Mouse (Mus musculus): Measurements from ENCODE around the gene Cap2.
A peak's percentile ranks its signal among the peaks of the same experiment; 100 is the strongest.

The Cap2 gene

GRCm38 (mm10) chr13:46565913-46566312 is 64.3 kb downstream of the Cap2 start:
- no peak for DNase-seq (ENCODE audit: low read depth, low spot score)

DNA sequence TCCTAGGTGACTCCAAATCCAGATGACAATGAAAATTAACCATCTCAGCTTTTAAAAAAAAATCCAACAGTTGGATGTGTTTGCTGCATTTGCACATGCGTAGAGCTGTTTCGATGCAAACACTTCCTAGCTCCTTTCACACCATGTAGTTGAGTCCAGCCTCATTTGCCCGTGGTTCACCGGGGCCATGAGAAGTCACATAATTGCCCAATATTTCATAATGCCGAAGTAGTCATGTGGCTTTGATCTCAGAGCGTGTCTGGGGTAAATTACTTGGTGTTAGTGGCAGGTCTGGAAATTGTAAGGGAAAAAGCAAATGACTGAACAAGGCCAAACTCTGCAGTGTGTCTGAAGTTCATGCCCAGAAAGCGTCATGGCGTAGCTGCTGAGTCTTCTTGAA is 67.8 kb downstream of the Cap2 start:
- no peak for DNase-seq (ENCODE audit: low read depth, low spot score)

- peak; percentile 22 for DNase-seq (ENCODE audit: low read depth, low spot score)
Measured at GRCm38 (mm10) chr13:46571141-46571592, 69.5 kb downstream of the Cap2 start.

DNA sequence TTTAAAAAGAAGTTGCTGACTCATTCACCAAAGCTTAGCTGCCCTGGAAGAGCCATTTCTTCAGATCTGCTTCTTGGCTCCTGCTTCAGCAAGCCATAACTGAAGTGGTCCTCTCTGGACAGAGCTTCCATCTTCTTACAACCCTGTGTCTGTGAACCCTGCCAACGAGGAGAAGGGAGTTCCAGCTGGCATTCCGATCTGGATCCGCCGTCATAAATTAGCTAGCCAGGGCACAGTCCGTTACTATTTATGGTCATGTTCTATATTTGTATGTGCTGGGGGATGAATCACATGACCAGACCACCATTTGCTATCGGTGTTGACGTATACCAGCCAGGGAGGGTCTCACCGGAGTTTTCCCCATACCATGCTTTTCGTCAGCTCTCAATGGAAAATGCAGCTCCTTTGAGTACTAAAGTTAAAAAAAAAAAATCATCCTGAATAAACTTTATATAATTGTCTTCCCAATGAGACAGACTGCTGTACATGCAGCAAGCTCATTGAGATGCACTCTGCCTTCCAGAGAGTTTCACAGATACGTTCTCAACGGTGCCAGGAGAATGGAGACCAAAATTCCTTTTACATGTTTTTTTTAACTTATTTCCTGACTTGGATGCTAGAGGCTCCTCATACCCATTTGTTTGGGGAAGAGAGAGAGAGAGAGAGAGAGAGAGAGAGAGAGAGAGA is 70.5 kb downstream of the Cap2 start:
- DNase-seq (ENCODE audit: low read depth, low spot score) = no peak

GRCm38 (mm10) chr13:46572648-46573163 is 71.1 kb downstream of the Cap2 start:
- DNase-seq (ENCODE audit: low read depth, low spot score) = no peak

DNA sequence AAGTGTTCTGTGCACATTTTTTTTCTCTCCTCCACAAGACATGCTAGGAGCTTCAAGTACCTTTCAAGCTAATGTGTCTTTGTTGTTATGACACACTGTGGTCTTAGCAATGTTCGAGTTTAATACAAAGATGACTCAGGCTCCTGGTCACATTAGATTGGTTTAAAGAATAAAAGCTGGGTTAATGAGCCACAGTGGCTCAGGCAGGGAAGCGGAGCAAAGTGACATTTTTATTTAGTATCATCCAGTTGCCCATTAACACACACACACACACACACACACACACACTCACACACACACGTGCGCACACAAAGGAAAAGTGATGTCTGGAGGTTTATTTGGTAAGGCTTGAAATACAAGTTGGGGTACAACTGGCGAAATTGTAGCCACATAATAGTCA is 72.6 kb downstream of the Cap2 start:
- DNase-seq (ENCODE audit: low read depth, low spot score) = no peak

DNA sequence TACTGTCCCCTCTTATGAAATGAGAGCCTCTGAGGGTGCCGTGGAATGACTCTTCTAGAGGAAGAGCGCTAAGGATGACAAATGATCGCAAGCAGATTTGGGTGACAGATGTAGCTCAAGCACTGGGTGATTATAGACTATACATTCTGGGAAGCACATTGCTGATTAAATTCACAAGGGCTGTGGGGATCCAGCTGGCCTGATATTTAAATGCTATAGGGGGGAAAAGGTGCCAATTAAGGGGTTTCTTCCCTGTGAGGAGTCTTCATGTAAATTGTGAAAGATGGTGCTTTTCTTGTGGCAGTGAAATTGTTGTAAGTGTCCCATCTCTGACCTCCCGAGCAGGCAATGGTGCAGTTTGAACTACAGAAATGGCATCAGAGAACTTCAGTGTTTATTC is 73.1 kb downstream of the Cap2 start:
- no peak for DNase-seq (ENCODE audit: low read depth, low spot score)

- DNase-seq (ENCODE audit: low read depth, low spot score) = no peak
Measured at GRCm38 (mm10) chr13:46584860-46585259, 83.2 kb downstream of the Cap2 start.

- no peak for DNase-seq (ENCODE audit: low read depth, low spot score)
Measured at GRCm38 (mm10) chr13:46587717-46588289, 86.2 kb downstream of the Cap2 start.

DNA sequence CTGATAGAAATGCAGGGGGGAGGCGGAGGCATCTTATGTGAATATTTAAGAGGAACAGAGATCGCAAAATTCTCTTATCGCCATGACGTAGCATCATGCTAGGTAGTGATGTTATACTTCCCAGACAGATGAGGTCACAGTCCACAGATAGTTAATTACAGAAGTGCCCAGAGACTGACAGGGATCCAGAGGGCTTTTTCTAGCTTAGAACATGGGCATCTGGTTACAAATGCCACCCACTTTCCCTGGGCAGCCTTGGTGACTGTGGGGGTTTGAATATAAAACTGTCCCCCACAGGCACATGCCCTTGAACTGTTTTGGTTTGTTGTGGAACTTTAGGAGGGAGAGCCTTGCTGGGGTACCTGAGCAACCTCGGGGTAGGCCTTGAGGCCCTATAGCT is 87.0 kb downstream of the Cap2 start:
- DNase-seq (ENCODE audit: low read depth, low spot score) = no peak

DNA sequence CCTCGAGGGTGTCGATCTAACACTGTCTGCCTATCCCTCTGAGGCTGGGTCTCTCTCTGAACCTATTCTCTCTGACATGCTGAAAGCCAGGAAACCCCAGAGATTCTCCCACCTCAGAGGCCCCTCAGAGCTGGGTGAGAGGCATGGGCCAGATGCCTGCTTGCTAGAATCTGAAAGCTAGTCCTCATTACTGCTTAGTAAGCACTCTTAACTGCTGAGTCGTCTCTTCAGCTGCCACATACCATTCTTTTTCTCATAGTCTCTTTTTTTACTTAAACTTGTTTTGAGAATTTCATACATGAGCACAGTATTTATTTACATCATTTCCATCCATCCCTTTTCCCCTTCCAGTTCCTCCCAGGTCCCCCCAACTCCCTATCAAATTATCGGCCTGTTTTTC is 89.2 kb downstream of the Cap2 start:
- DNase-seq (ENCODE audit: low read depth, low spot score) = no peak

DNA sequence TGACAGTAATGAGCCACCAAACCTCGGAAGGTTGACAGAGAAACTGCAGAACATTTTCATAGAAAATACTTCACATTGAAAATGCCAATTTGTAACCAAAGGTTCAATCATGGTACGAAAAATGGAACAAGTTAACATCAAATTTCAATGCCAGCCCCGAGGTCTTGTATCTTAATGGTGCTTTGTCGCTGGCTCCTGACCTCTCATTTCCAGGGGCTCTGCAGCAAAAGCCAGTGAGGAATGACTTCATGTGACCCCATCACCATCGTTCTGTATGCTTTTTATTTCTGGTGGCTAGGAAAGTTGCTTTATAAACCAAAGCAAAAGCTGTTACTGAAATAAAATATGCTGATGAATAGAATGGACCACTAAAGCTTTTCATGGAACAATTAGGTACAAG is 99.0 kb downstream of the Cap2 start:
- DNase-seq (ENCODE audit: low read depth, low spot score) = no peak

GRCm38 (mm10) chr13:46601386-46601785 is 99.7 kb downstream of the Cap2 start:
- DNase-seq (ENCODE audit: low read depth, low spot score) = no peak

- peak; percentile 5 for DNase-seq (ENCODE audit: low read depth, low spot score)
Measured at GRCm38 (mm10) chr13:46602674-46603073, 101.0 kb downstream of the Cap2 start.

GRCm38 (mm10) chr13:46611033-46611432 is 109.4 kb downstream of the Cap2 start:
- no peak for DNase-seq (ENCODE audit: low read depth, low spot score)

- no peak for DNase-seq (ENCODE audit: low read depth, low spot score)
Measured at GRCm38 (mm10) chr13:46613694-46614272, 112.1 kb downstream of the Cap2 start.

- peak; percentile 76 for DNase-seq (ENCODE audit: low read depth, low spot score)
Measured at GRCm38 (mm10) chr13:46616673-46617362, 115.2 kb downstream of the Cap2 start.

GRCm38 (mm10) chr13:46619633-46620032 is 118.0 kb downstream of the Cap2 start:
- peak; percentile 56 for DNase-seq (ENCODE audit: low read depth, low spot score)

DNA sequence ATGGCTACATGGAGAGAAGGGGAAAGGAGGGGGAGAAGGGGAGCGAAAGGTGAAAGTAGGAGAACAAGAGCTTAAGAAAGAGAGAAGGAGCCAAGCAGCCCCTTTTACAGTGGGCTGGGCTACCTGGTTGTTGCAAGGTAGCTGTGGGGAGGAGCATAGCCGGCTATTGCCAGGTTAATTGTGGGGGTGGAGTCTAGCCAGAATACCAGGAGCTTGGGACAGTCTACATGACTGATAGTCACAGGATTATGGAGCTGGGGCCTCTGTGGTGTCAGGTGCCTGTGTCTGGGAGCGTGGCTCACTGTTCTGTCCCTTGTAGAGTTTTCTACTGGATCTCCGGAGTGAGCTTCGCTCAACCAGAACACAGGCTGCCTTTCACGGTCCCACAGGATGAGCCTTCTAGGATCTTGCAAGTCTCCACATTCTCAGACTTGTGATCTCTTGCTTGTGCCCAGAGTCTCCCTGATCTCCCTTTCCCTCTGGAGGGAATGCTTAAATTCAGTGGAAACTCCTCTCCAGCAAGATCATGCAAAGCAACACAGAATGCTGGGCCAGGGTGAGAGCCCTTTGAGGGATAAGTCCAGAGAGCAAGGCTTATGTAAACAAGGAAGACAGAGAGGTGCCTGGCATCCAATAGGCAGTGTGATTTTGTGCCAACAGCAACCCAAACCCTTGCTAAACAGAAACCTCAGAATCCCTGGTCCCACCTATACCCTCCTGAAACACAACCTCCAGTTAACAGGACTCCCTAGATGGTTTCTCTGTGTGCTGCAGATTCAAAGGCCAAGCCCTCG is 119.5 kb downstream of the Cap2 start:
- no peak for DNase-seq (ENCODE audit: low read depth, low spot score)

- DNase-seq (ENCODE audit: low read depth, low spot score) = no peak
Measured at GRCm38 (mm10) chr13:46626608-46627007, 125.0 kb downstream of the Cap2 start.

GRCm38 (mm10) chr13:46627841-46628240 is 126.2 kb downstream of the Cap2 start:
- no peak for DNase-seq (ENCODE audit: low read depth, low spot score)

- DNase-seq (ENCODE audit: low read depth, low spot score) = no peak
Measured at GRCm38 (mm10) chr13:46629391-46629790, 127.7 kb downstream of the Cap2 start.

Data from CD4-positive helper T cell, adult 2 months (primary cell).